Mouse (Mus musculus) brain, adult 2 months (tissue): ENCODE results near the gene Rpl13a.
A peak's percentile ranks its signal among the peaks of the same experiment; 100 is the strongest.

Experiments used
- DNase-seq: peaks from one replicate; pipeline ENCODE4 v3.0.0; 2011; ENCODE audit warnings: low read depth, low spot score

Rpl13a gene

DNA sequence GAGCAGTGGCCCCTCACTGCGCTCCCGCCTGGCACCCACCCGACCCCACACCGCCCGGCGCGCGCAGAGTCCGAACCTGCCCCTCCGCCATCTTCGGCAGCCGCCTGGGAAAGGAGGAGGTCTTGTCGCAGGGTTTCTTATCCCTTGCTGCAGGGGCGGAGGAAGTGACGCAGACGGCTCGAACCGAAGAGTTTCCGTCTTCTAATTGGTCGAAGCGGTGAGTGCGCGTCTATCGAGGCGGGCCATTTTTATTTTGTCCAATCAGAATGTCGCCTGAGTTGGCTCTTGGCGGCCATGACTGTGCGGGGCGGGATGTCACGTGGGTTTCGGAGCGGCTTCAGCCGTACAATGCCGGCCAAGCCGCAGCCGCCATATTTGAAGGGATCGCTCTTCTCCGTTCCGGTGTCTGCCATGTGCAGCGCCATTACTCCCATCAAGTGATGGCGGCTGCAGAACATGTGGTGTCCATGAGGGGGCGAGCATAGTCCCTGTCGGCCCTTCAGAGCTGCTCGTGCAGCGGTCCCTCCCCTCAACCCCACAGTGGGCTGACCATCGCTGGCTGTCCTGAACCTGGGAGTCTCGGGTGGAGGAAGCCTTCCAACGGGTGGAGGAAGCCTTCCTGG is at the start of gene Rpl13a:
Gene Rpl13a (minus strand): TSS at position 138 of the 623 bp plus-strand sequence.
- peak; percentile 100 for DNase-seq

- DNase-seq, result no peak
Measured at GRCm38 (mm10) chr7:45176356-45176755, 47.8 kb upstream of the Rpl13a start.

DNA sequence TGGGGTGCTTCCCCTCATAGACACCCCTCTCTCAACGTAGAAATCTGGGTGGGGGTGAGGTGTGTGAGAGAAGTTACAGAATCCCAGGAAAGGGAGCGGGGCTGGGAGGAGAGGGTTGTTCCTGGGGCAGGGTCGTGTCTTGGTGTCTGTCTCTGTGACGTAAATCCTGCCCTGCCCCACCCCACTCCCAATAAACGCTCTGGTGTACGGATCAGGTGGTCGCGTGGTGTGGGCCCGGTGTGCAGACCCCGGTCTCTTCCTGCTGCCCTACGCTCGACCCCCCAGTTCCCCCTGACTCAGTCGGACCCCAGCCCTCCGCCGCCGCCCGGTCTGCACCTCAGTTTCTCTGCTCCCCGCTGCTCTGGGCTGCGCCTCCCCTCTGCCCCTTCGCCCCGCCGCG is 47.4 kb upstream of the Rpl13a start:
- no peak for DNase-seq

DNA sequence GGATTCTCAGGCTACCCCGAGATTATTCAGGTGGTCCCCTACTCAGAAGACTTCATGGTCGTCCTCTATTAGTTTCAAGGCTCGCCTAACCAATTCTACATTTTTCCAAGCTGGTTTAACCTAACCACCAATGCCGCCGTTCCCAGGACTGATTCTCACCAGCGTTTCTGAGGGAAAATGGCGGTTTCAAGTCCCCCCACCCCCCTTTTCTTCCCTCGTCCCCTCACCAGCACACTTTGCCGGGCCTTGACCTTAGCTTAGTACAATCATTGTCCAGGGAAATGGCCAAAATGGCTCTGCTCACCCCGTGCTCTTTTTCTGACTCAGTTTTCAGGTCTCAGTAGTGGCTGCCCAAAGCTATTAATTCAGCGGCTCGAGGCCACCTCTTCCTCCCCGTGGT is 46.8 kb upstream of the Rpl13a start:
- no peak for DNase-seq

DNA sequence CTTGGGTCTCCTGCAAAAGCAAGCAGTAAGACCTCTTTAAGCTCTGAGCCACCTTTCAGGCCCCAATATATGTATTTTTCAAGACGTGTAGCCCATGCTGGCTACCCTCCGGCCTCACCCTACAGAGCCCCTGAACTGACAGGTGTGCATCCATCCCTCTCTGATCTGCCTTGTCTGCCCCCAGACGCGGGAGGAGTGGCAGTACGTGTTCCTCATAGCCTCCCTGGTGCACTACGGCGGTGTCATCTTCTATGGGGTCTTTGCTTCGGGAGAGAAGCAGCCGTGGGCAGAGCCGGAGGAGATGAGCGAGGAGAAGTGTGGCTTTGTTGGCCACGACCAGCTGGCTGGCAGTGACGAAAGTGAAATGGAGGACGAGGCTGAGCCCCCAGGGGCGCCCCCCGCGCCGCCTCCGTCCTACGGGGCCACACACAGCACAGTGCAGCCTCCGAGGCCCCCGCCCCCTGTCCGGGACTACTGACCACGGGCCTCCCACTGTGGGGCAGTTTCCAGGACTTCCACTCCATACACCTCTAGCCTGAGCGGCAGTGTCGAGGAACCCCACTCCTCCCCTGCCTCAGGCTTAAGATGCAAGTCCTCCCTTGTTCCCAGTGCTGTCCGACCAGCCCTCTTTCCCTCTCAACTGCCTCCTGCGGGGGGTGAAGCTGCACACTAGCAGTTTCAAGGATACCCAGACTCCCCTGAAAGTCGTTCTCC is 46.2 kb upstream of the Rpl13a start:
- no peak for DNase-seq

- peak; percentile 69 for DNase-seq
Measured at GRCm38 (mm10) chr7:45173772-45174171, 45.2 kb upstream of the Rpl13a start.

GRCm38 (mm10) chr7:45172974-45173373 is 44.4 kb upstream of the Rpl13a start:
- DNase-seq, result no peak

- peak; percentile 86 for DNase-seq
Measured at GRCm38 (mm10) chr7:45169495-45169894, 40.9 kb upstream of the Rpl13a start.

DNA sequence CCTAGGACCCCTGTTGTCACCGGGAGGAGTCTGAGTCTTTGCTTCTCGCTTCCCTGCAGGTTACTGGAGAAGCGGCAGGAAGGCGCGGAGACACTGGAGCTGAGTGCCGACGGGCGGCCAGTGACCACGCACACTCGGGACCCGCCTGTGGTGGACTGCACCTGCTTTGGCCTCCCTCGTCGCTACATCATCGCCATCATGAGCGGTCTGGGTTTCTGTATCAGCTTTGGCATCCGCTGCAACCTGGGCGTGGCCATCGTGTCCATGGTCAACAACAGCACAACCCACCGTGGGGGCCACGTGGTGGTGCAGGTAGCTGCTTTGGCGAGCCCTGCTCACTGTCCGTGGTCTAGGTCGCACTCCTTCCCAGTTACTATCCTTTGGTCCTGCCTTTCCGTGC is 40.1 kb upstream of the Rpl13a start:
- DNase-seq, result peak; percentile 42

- peak; percentile 88 for DNase-seq
Measured at GRCm38 (mm10) chr7:45167761-45168445, 39.3 kb upstream of the Rpl13a start.

DNA sequence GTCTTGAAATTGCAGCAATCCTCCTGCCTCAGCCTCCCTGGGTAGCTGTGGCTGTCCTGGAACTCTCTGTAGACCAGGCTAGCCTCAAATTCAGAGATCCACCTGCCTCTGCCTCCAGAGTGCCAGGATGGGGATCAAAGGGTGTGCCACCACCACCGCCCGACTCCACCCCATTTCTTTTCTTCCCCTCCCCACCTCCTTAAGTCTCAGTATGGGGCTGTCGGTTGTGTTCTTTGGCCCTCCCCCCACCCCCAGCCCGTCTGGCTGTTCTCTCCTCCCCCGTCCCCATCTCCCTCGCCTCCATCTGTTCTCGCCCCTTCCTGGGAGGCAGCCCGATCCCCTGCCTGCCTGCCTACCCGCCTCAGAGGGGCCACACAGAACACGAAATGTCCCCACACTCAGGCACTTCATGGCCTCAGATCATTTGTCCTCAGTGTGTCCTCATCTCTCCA is 38.4 kb upstream of the Rpl13a start:
- DNase-seq, result peak; percentile 89

DNA sequence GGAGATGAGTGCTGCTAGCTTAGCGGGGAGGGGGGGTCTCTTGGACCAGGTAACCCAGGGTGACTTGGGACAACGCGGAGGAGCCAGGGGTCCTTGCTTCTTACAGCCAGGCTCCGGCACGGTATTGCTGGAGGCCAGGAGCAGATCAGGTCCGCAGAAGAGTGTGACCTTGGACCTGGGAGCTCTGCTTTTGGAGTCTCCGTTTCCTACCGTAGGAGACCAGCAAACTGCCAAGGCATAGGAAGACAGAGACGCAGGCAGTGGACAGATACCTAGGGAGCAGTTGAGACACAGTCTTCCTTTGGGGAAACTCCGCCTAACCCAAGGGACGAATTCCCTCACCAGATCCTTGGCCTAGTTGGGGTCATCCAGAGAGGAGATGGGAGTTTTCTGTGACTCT is 37.1 kb upstream of the Rpl13a start:
- DNase-seq, result peak; percentile 33

- peak; percentile 79 for DNase-seq
Measured at GRCm38 (mm10) chr7:45164833-45165232, 36.3 kb upstream of the Rpl13a start.

GRCm38 (mm10) chr7:45163735-45164490 is 35.4 kb upstream of the Rpl13a start, which contains the start of gene Slc17a7:
Gene Slc17a7, plus strand, starts transcription at chr7:45163949.
- DNase-seq, result peak; percentile 85

DNA sequence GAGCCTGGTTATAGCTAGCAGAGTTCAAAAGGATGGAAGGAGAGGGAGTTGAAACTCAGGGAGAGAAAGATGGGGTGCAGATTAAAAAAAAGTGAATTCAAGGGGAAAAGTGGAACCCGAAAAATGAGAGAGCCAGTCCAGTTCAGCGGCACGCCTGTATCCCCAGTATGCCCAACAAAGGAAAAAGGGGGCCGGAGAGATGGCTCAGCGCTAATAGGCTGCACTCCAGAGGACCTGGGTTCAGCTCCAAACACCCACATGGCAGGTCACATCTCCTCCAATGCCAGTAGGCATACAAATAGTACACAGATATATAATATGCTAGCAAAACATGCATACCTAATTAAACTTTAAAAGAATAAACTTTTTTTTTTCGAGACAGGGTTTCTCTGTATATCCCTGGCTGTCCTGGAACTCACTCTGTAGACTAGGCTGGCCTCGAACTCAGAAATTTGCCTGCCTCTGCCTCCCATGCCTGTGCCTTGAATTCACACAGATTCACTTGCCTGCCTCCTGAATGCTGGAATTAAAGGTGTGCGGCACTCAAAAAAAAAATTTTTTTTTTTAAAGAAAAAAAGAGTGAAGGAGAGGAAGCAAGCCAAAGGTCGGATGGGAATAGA is 34.5 kb upstream of the Rpl13a start:
- DNase-seq, result no peak

GRCm38 (mm10) chr7:45162551-45162950 is 34.0 kb upstream of the Rpl13a start:
- peak; percentile 73 for DNase-seq

DNA sequence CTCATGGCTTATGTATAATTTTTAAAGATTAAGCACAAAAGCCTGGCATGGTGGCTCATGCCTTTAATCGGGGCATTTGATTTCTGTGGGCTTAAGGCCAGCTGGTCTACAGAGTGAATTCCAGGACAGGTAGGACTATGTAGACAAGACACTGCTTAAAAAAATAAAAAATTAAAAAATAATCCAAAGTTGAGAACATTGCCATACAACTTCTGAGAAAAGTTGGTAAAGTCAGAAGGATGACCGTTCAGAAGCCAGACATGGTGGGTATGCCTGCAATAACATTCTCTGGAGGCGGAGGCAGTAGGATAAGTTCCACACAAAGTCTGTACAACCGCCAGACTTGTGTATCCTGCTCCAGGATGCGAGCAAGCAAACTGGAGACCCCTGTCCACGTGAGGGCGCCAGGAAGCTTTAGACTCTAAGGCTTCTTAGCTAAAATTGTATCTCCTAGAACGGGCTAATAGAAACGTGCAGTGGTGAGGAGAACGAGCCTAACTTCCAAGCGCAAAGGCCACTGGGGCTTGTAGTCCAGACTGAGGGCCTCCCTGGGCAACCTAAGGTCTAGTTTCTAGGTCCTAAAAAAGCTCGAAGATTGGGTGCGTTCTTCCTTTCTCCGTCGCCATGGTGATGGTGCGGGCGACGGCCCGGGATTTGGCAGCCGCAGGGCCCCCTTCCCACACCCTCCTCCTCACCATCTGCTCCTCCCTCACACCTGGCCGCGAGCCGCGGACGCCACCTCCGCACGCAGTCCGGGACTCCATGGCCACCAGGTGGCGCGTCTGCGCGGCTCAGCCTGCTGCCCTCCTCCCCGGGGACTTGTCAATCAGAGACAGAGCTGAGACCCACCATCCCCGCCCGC is 33.3 kb upstream of the Rpl13a start:
- DNase-seq, result peak; percentile 99

- no peak for DNase-seq
Measured at GRCm38 (mm10) chr7:45160866-45161265, 32.3 kb upstream of the Rpl13a start.

DNA sequence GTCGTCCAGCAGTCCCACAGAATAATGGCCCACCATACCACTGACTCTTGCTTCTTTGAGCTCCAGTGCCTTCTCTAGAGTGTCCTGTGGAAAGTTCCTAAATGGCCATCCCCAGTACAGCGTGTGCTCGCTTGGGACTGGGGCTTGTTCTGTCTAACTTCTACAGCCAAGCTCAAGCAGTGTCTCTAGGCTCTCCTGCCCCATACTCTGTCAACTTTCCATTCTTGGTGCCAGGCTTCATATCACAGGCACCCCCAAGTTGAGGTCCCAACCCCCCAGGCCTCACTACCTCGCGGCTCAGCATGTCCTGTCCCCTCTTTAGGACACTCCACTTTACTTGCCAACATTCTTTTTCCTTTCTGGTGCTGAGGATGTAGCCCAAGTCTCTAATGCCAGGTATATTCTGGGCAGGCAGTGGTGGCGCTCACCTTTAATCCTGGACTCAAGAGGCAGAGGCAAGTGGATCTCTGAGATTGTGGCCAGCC is 31.8 kb upstream of the Rpl13a start:
- no peak for DNase-seq

DNA sequence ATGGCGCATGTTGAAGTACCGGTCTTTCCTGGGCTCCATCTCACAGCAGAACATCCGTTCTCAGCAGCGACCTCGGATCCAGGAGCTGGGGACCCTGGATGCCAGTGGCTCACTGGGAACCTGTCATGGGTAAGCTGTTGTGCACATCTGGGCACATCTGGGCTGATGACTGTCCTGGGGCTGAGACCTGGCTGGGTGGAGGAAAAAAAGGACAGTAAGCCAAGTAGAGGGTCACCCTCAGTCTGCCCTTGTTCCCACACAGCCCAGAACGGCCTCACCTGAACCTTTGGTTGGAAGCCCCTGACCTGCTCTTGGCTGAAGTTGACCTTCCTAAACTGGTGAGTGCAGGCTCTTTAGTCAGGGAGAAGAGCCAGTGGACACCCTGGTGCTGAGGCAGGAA is 30.4 kb upstream of the Rpl13a start:
- no peak for DNase-seq
